Mouse (Mus musculus) liver, embryonic 14.5 days (tissue): ENCODE results near the gene Prrt3. TPM values are rescaled to one million over a fixed set of nuclear protein-coding genes. Genes with fewer than 3 reads are reported as not detected.

Experiments used
- ATAC-seq: fragments of 200-750 bp; cut with Nextera tagmentation; 2 replicates; pipeline ENCODE4 v1.8.0; 2017; ENCODE audit warnings: moderate number of reproducible peaks, mild to moderate bottlenecking, moderate library complexity; ENCODE audit not compliant: insufficient read depth
- DNase-seq, 3 experiments: peaks; one replicate each; pipeline ENCODE4 v3.0.0-alpha.2; 2012 to 2013; ENCODE audit warnings: low read depth in 3 of 3, low spot score in 3 of 3
- H3K27ac ChIP-seq: fragments of 300-500 bp; sonication (generic); 2 replicates; pipeline ENCODE4 v1.5.1; 2014; ENCODE audit warnings: moderate library complexity, mild to moderate bottlenecking, control low read depth, inconsistent platforms
- H3K27me3 ChIP-seq: fragments of 300-500 bp; sonication (generic); 2 replicates; pipeline ENCODE4 v1.6.1; 2014; ENCODE audit warnings: mild to moderate bottlenecking, low read length, moderate library complexity; ENCODE audit not compliant: control insufficient read depth, insufficient read depth
- H3K36me3 ChIP-seq: fragments of 300-500 bp; sonication (generic); replicated peaks from 2 replicates; pipeline ENCODE4 v1.6.1; 2014; ENCODE audit warnings: low read depth; ENCODE audit not compliant: control insufficient read depth, insufficient read depth
- H3K4me1 ChIP-seq, 2 experiments: fragments of 200-500 bp in 1 of 2; fragments of 300-500 bp in 1 of 2; sonication (generic) in 1 of 2; replicated peaks; 2 replicates each; pipeline ENCODE4 v1.6.1; 2012 to 2014; ENCODE audit warnings: antibody characterized with exemption in 1 of 2, inconsistent platforms in 1 of 2, low read length in 1 of 2; ENCODE audit not compliant: control insufficient read depth in 2 of 2, insufficient read depth in 2 of 2
- H3K4me2 ChIP-seq: fragments of 300-500 bp; sonication (generic); 2 replicates; pipeline ENCODE4 v1.6.1; 2014; ENCODE audit warnings: low read depth, mild to moderate bottlenecking, control low read depth, moderate library complexity
- H3K4me3 ChIP-seq, 2 experiments: fragments of 200-500 bp in 1 of 2; fragments of 300-500 bp in 1 of 2; sonication (generic) in 1 of 2; 2 replicates each; pipeline ENCODE4 v1.5.1; 2012 to 2014; ENCODE audit warnings: low read depth in 2 of 2, low read length in 2 of 2, mild to moderate bottlenecking in 2 of 2, control low read depth in 1 of 2, inconsistent platforms in 1 of 2, moderate library complexity in 1 of 2; ENCODE audit not compliant: insufficient read depth in 1 of 2
- H3K9ac ChIP-seq: fragments of 300-500 bp; sonication (generic); replicated peaks from 2 replicates; pipeline ENCODE4 v1.6.1; 2014; ENCODE audit warnings: mild to moderate bottlenecking, control low read depth, moderate library complexity
- H3K9me3 ChIP-seq: fragments of 300-500 bp; sonication (generic); 2 replicates; pipeline ENCODE4 v1.6.1; 2016; ENCODE audit warnings: low read length, mixed read lengths; ENCODE audit not compliant: control insufficient read depth
- CTCF ChIP-seq: IDR thresholded peaks from 2 replicates; pipeline ENCODE4 v1.5.1; 2016; ENCODE audit warnings: antibody characterized with exemption, low read depth, control low read depth
- EP300 ChIP-seq: IDR thresholded peaks from 2 replicates; pipeline ENCODE4 v1.6.1; 2016; ENCODE audit warnings: antibody characterized with exemption, low read depth
- WGBS: fragments of 180-500 bp; shearing (Covaris S2); extraction: QIAGEN DNeasy Blood & Tissue Kit; methylation state at CpG from one replicate; pipeline ENCODE4 v1.1.7; 2014; ENCODE audit not compliant: insufficient replicate concordance; 5-methylcytosine and 5-hydroxymethylcytosine counted together
- polyA plus RNA-seq, 2 experiments: library from polyadenylated mRNA; depleted of rRNA in 1 of 2; stranded (reverse) in 1 of 2; unstranded in 1 of 2; fragments of >200 nt; fragmentation: Nextera tagmentation in 1 of 2; extraction: Ambion mirVana in 1 of 2; gene quantifications; 2 replicates each; pipeline versions ENCODE4 v1.2.1 to v1.2.3; 2012 to 2014

Prrt3 gene
- polyA plus RNA-seq, 2 experiments: not detected

GRCm38 (mm10) chr6:113472061-113472460 is 29.7 kb downstream of the Prrt3 start:
- DNase-seq (no peak), ATAC-seq (no peak)

DNA sequence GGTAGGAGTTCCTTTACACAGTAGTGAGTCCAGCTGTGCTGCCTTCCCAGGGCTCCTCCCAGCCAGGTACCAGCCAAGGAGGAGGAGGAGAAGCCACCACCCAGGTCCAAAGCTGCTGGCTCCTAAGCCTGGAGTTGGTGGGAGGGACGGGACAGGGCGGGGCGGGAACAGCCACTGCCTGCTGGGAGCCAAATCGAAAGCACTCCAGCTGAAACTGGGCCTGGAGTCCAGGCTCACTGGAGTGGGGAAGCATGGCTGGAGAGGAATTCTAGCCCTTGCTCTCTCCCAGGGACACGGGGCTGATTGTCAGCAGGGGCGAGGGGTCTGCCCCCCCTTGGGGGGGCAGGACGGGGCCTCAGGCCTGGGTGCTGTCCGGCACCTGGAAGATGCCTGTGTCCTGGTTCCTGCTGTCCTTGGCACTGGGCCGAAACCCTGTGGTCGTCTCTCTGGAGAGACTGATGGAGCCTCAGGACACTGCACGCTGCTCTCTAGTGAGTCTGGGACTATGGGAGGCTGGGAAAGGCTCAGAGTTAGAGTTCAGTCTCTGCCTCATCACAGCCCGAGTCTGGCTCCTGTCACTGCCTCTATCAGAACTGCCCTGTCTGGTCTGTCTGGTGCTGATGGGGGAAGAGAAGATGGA is 30.3 kb downstream of the Prrt3 start, which contains the start of gene Il17rc:
TSS of gene Il17rc (plus strand) at position 131 of the 640 bp plus-strand sequence.
- Histone ChIP-seq H3K4me1 (0 out of 4 replicates have a peak, but pooled peaks cover 0 to 2% of the 10 kb centered on the region in 2 experiments), H3K4me3 (no peak within 1 kb of the TSS), H3K9ac (no peak within 1 kb of the TSS), H3K36me3 (no peaks in the 10 kb centered on the region), H3K27me3 (peaks cover 11% of the 10 kb centered on the region), H3K27ac (no peak within 1 kb of the TSS), H3K9me3 (no peaks in the 10 kb centered on the region), H3K4me2 (peak within 1 kb of the TSS; percentile 34)
- WGBS: 29% methylated on average over 12 of the region's 12 CpGs
- DNase-seq (no peak), ATAC-seq (0 out of 2 replicates have a peak, but pooled peaks have one; percentile 29)
- TF ChIP-seq CTCF (no peak), EP300 (no peak)

More at GRCm38 (mm10) chr6:113472061-113472460, 29.7 kb downstream of the Prrt3 start:
- no peak overlapping the region for H3K9ac ChIP-seq
- H3K27ac ChIP-seq: no peak overlapping the region
- H3K27me3 ChIP-seq: peaks cover 11% of the 10 kb centered on the region
- no peak overlapping the region for H3K4me2 ChIP-seq
- no peaks in the 10 kb centered on the region for H3K9me3 ChIP-seq
- H3K4me1 ChIP-seq: 0 out of 4 replicates have a peak, but pooled peaks cover 0 to 2% of the 10 kb centered on the region in 2 experiments
- no peak for TF ChIP-seq CTCF
- no peak for TF ChIP-seq EP300
- WGBS: 69% methylated on average over 10 of the region's 10 CpGs
- no peak overlapping the region for H3K4me3 ChIP-seq
- no peaks in the 10 kb centered on the region for H3K36me3 ChIP-seq

GRCm38 (mm10) chr6:113469432-113469831 is 32.3 kb downstream of the Prrt3 start:
- H3K27me3 ChIP-seq: peaks cover 11% of the 10 kb centered on the region
- ATAC-seq: peak; percentile 62
- peak in 1 of 3 experiments; percentile 13 for DNase-seq
- no peak overlapping the region for H3K27ac ChIP-seq
- H3K4me3 ChIP-seq: peak overlapping the region; percentile 22 to 34; a peak in 2 of 4 replicates
- H3K4me1 ChIP-seq: 0 out of 4 replicates have a peak, but pooled peaks cover 0 to 2% of the 10 kb centered on the region in 2 experiments
- H3K9ac ChIP-seq: peak overlapping the region; percentile 7; the same call in 1 of the 2 replicates
- H3K36me3 ChIP-seq: no peaks in the 10 kb centered on the region
- no peaks in the 10 kb centered on the region for H3K9me3 ChIP-seq
- no peak for TF ChIP-seq EP300
- peak; percentile 85 for TF ChIP-seq CTCF
- peak overlapping the region; percentile 66 for H3K4me2 ChIP-seq
- WGBS: 1% methylated on average over 31 of the region's 31 CpGs

- peak; percentile 83 for TF ChIP-seq CTCF
- TF ChIP-seq EP300: no peak
- no peak overlapping the region for H3K27ac ChIP-seq
- peak in 2 of 3 experiments; percentile 40 to 52 for DNase-seq
- peaks cover 11% of the 10 kb centered on the region for H3K27me3 ChIP-seq
- no peaks in the 10 kb centered on the region for H3K36me3 ChIP-seq
- 0 out of 4 replicates have a peak, but pooled peaks cover 0 to 2% of the 10 kb centered on the region in 2 experiments for H3K4me1 ChIP-seq
- H3K9me3 ChIP-seq: no peaks in the 10 kb centered on the region
- H3K9ac ChIP-seq: no peak overlapping the region
- peak; percentile 51 for ATAC-seq
- WGBS: 4% methylated on average over 9 of the region's 9 CpGs
- peak overlapping the region; percentile 0 to 34; a peak in 2 of 4 replicates for H3K4me3 ChIP-seq
- H3K4me2 ChIP-seq: peak overlapping the region; percentile 66
Measured at GRCm38 (mm10) chr6:113469021-113469420, 32.7 kb downstream of the Prrt3 start.

GRCm38 (mm10) chr6:113468512-113468911 is 33.2 kb downstream of the Prrt3 start:
- Histone ChIP-seq H3K4me2 (no peak overlapping the region), H3K9ac (no peak overlapping the region)
- no peak for DNase-seq

More at GRCm38 (mm10) chr6:113468512-113468911, 33.2 kb downstream of the Prrt3 start:
- H3K27me3 ChIP-seq: peaks cover 11% of the 10 kb centered on the region
- no peaks in the 10 kb centered on the region for H3K9me3 ChIP-seq
- no peak for TF ChIP-seq CTCF
- no peak for TF ChIP-seq EP300
- no peak overlapping the region for H3K4me3 ChIP-seq
- H3K27ac ChIP-seq: no peak overlapping the region
- no peak for ATAC-seq
- H3K4me1 ChIP-seq: 0 out of 4 replicates have a peak, but pooled peaks cover 0 to 2% of the 10 kb centered on the region in 2 experiments
- WGBS: 57% methylated on average over 3 of the region's 3 CpGs
- no peaks in the 10 kb centered on the region for H3K36me3 ChIP-seq
